Mouse (Mus musculus): ENCODE results near the gene R3hdm1. TPM values are rescaled to one million over a fixed set of nuclear protein-coding genes. Genes with fewer than 3 reads are reported as not detected.
A peak's percentile ranks its signal among the peaks of the same experiment; 100 is the strongest.

Gene R3hdm1
- 67.0 and 79.4 TPM in 2 replicates for polyA plus RNA-seq (2015; fragmentation: Nextera tagmentation; extraction: Ambion mirVana)

DNA sequence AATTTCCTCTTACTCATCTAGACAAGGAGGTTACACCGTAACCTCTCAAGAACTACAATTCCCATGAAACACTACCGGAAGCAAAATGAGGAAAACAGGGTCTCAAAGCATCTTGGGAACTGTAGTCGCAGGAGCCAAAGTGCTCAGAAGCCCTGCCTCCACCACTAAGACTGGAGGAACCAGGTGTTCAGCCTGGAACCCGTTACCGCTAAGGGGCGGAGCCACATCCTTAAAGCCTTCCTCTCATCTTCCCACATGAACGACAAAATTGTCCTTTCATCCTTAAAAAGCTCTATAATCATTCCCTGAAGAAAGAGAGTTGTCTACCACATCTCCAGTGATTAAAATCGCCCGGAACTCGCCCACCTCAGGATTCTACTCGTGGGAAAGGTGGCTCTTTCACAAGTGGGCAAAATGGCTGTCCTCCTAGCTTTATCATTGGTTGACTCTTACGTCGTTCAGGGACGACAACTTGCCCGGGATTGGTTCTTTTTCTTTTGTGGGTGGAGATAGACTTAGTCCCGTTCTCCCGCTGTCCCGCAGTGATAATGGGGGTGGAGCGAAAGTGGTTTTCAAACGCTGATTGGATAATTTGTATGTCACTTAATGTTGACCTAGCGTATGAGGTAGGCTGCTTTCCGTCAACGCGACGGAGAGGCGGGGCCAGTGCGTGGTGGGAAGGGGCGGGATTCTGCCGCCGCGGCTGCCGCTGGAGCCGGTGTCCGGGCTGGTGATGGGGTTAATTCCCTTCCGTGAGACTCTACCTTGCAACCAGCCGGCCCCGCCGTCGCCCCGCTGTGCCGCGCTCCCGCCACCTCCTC is at the start of gene R3hdm1, which contains the start of gene Zranb3:
TSS of gene R3hdm1 (plus strand) at position 661 of the 821 bp plus-strand sequence.
TSS of gene Zranb3 (minus strand) at position 407 of the 821 bp plus-strand sequence.
- peak; percentile 100 for DNase-seq (ENCODE audit: low spot score)

DNA sequence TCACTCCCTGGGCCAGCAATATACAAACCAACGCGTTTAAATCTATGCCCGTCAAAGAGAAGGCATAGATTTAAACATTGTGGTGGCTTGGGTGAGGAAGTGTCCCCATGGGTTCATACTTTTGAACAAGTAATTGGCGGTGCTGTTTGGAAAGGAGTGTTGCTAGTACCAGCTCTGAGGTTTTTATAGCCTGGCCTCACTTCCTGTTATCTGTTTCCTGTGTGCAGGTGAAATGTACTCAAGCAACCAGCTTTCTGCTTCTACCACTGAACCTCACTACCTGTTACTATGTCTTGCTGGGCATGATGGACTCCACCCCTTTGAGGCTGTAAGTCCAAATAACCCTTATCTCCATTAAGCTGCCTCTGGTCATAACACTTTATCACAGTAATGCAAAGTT is 45.8 kb upstream of the R3hdm1 start:
- DNase-seq (ENCODE audit: low spot score): peak; percentile 16

DNA sequence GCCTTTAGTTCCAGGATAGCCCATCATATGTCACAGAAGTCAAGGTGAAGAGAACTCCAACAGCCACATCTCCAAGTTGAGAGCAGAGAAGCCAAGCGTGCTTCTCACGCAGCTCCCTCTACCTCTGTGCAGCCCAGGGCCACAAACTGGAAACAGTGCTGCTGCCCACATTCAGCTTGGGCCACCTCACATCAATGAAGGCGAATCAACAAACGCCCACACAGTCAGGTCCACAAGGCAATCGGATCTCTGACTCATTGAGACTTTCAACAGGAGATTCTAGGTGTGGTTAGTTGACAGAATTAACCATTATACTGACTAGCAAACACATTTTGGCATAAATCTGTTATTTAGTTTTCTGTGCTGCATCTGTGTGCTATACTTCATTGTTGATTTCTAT is 44.5 kb upstream of the R3hdm1 start:
- no peak for DNase-seq (ENCODE audit: low spot score)

DNA sequence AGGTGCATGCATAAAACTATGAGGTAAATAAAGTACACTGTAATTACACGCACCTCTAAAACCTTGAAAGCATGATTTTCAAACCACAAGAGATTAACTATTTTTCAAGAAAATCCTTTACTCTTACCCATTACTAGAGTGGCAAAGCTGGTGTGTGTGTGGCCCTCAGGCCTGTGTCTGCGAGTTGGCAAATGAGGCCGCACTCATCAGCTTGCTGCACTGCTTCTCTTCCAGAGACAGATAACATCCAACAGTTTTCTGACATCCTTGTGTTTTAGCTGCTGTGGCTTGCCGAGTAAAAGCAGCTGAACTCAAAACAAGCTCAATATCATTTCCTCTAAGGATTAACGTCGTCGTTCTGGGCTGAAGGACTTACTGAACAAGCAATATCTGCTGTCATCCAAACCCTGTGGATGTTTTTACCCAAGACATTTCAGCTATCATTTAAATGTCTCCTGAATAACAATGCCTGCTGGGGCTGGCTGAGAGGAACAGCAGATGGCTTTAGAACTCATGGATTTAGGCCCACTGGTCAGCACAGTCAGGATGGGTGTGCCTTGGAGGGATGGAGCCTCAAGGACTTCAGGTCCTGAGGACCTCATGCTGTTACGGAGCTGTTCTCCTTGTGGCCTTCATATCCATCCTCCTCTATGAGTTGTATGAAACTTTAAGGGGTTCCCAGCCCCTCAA is 42.3 kb upstream of the R3hdm1 start:
- DNase-seq (ENCODE audit: low spot score): no peak

DNA sequence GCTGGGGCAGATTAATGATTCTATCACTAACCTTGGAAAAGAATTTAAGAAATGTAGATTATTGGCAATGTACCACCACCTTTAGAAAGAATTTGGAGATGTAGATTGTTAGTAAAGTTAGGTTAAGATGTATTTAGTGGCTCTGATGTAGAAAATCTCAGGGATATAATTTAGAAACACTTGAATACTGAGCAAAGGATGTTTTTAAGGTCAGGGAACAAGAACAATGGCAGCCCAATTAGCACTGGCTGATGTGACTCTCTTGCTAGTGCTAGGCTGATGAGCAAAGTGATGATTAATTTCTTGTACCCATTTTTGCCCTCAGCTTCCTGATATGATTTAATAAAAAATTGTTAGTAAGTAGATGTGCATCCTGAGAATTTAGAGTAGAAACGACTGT is 41.7 kb upstream of the R3hdm1 start:
- no peak for DNase-seq (ENCODE audit: low spot score)

DNA sequence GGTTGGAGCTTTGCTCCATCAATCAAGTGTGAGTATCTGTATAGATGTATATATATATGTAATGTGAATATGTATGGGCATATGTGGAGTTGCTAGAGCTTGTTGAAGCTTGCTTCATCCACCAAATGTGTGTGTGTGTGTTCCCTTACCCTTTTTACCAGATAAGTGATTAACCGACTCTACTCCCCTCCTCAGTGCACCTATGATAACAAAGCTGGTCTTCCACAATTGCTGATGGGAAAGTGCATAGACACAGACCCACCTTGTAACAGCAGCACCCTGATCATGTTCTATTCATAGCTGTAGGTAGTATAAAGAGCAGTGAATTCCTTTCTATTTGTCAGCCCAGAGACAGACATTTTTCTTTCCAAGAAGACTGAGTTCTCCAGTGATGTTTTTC is 40.9 kb upstream of the R3hdm1 start:
- DNase-seq (ENCODE audit: low spot score): no peak

DNA sequence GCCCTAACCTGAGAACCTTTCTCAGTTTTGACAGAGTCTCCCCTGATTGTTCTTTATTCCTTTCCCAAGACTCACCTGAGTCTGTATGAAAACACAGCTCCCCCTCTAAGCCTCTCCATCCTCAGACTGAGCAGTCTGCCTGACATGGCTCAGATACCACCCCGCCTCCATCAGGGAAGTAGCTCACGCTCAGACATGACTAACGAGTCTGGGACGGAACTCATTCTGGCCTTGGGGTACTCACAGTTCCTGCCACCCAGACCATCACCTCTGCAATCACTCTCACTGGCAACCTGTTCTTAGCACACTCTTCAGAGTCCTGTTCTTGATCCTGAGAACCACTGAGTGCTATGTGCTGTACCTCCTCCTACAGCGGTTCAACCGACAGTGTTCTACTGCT is 38.4 kb upstream of the R3hdm1 start:
- DNase-seq (ENCODE audit: low spot score): no peak

DNA sequence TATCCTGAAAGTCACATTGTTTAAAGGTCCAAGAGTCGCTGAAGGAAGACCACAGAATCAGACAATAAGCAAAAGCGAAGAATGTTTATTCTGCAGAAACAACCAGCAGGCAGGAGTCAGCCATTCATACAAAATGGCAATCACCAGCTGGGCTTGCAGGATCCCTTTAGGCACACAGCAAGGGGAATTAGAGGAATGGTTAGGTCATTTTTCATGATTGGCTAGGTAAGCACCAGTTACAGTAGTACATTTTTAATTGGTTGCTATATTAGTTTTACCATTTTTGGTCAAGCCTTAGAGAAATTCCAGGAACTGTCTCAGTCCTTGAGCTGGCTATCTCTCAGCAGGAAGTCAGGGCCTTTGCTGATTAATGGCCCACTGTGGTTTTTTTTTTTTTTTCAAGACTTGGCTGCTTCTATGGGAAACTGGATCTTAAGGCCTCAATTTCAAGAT is 34.1 kb upstream of the R3hdm1 start:
- DNase-seq (ENCODE audit: low spot score): no peak

DNA sequence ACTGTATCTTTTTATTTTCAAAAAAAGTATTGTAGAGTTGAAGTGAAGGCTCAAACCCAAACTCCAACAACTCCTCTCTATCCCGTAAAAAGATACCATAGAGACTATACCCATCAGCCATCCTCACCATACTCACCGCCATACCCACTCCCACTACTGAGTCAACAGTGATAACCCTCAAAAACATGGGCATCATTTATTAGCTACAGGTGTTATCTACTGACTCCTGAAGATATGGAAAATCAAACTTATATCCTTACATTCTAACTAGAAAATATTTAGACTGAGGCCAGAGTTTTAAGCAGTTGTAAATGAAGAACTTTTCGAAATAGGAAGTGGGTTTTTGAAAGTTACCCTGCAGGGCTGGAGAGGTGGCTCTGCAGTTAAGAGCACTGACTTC is 33.1 kb upstream of the R3hdm1 start:
- DNase-seq (ENCODE audit: low spot score): no peak

DNA sequence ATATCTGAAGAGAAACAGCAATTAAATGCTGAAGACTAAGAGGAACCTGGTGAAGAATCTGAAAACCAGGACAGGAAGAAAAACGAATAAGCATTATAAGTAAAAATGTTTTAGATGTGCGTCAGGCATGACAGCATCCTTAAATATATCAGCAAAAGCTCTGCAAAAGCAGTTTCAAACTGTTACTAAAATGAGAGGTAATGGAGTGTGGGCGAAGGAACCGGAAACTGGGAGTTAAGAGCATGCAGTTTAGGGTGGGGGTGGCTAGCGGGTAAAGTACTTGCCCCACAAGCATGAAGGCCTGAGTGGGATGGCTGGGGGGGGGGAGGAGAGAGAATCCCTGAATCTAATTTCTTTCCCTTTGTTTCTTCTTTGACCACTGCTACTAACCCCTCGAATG is 30.1 kb upstream of the R3hdm1 start:
- DNase-seq (ENCODE audit: low spot score): no peak

DNA sequence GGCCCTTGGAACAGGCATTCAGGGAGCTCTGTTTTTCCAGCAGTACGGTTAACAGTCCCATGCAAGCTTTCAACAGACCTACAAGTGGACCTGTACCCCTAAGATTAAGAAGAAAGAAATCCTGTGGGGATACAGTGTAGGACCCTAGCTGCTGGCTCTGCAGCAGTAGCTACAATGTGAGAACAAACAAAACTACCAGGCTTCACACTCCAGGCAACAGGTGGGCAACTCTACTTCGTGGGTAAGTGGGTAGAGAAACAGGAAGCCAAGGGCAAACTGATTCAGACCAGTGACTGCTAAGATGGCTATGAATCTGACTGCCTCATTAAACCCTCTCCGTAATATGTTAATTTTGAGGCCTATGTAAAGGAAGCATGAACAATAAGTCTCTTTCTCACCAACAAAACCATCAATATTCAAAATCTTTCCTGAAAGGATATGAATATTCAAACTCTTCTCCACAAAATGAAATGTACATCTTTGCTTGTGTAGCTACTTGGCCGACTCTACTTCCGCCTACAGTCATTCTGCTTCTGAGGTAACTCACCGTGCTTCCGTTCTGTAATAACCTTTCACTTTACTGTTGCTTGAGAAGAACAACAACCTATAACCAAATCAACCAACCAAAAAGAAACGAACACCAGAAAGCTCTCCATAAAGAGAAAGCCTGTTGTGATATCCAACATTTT is 26.2 kb upstream of the R3hdm1 start:
- peak; percentile 18 for DNase-seq (ENCODE audit: low spot score)

DNA sequence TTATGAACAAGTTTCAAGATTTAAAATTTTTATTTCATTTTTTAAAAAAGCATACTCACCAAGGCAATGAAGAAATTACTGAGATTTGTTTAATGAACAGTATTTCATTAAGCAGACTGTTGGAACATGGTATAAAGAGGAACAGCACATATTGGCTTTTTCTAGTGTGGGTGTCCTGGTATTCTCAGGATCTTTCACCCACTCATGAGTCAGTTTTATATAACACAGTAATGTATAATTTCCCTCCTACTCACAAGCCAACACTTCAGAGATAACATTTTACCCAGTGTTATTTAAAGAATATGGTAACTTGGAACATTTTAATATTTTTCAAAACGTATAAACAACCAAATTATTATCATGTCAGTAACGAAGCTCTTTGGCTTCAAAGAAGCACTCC is 25.3 kb upstream of the R3hdm1 start:
- DNase-seq (ENCODE audit: low spot score): no peak

DNA sequence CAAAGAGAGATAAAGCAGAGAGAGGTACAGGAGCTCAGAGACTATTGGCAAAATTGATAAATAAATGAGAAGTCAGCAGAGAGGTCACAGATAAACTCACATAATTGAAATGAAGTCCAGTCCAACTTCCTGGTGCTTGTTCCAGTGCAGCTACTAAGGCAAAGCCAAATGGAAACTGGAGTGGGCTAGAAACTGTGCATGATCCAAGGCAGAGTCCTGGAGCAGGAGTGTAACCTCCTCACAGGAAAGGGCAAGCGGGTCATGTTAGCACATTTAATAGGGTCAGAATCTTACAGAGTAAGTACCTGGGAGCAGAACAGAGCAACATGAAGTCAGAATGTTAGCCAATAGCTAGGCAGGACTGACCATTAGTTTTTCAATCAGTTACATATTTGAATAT is 24.5 kb upstream of the R3hdm1 start:
- DNase-seq (ENCODE audit: low spot score): no peak

DNA sequence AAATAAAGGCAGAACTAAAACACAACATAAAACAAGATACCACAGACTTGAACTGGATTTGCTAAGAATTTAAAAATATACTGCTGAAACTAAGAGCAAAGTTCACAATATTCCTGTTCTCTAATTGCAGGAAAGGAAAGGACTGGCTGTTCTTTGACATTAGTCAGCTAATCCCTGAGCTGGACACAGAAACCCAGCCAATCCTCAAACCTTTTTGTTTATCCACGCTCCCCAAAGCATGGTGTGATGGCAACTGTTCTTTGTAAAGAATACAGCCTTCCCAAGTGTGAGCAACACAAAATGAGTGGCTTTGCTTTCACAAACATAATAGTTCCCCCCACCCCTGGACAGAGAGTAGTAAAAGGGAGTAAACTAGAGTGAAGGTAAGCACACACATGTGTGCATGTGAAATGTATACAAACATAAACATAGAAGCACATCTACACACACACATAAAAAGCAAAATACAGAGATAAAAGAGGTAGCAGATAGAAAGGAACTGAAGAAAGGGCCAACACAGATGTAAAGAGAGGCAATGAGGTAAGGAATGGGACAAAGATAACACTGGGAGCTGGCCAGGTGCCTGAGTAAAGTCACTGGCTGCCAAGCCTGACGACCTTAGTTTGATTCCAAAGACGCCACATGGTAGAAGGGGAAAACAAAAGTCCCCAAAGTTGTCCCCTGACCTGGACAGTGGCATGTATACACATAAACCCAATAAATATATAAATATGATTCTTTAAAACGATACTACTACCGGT is 22.0 kb upstream of the R3hdm1 start:
- DNase-seq (ENCODE audit: low spot score): no peak

DNA sequence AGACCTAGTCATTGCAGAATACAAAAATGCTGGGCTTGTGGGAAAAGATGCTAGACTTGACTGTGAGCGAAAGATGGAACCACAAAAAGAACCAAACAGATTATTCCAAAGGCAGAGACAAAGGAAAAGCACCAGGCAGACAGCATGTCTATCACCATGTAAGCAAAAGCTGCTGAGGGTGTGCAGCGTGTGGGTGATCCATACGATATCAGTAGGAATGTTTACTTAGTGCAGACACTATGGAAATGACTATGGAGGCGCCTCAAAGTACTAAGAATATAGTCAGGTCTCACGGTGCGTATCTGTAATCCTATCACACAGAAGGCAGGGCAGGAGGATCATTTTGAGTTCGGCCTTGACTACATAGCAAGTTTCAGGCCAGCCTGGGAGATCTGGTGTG is 21.2 kb upstream of the R3hdm1 start:
- DNase-seq (ENCODE audit: low spot score): no peak

DNA sequence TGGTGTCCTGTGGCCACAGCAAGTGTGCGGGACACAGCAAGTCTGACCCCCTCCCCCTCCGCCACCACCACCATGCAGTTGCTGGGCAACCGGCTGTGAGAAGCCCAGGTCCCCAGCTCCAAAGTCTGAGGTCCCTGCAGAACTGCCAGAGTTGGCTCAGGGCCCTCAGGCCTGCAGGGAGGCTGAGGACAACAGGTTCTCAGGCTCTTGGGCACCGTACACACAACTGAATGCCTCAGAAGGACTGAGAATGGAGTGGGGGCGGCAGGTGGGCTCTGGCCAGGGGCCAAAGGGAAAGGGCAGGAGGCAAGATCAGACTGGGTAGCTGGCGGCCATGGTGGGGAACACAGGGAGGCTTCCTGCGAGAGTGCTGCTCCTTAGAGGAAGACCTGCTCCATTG is 20.3 kb upstream of the R3hdm1 start:
- no peak for DNase-seq (ENCODE audit: low spot score)

DNA sequence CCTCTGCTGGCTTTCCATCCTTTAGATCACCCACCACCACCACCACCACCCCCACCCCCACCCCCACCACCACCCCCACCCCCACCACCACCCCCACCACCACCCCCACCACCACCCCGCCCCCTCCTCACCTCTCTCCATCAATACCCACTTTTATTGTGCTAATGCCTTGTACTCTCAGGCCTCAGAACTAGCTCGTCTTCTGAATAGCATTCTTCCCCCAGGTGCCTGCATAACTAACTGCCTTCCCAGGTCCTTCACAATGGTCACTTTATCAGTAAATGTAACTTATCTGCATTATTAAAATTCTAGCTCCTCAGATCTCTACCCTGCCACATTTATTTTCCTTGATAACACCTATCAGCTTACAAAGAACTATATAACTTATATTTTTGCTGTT is 8.4 kb upstream of the R3hdm1 start:
- DNase-seq (ENCODE audit: low spot score): no peak

DNA sequence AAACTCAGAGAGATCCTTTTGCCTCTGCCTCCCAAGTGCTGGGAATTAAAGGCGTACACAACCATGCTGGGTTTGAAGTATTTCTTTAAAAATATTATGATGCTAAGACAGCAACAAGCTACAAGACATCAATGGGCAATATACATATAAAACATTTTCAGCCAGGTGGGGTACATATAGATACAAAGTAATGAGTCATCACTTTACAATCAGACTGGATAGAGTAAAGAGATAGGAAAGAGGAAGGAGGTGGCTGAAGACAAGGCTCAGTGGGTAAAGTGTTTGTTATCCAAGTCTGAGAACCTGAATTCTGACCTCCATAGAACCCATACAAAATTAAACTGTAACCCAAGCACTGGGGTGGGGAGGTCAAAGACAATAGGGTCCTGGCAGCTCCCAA is 4.8 kb upstream of the R3hdm1 start:
- no peak for DNase-seq (ENCODE audit: low spot score)

DNA sequence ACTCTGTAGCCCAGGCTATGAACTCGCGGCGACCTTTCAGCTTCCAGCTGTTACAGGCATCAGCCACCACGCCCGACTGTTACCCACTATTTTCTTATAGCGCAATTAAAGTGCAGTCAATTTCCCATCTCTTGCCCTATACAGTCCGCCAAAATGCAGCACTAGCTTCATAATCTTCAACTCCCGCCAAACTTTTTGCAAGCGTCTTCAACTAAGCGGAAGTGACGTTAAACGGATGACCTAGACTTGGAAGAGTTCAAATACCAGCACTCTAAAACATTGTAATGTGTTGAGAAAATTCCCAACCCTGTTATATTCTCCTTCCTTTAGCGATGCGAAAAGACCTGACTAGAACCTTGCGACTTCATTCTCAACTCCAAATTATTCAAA is 855 bp upstream of the R3hdm1 start:
- no peak for DNase-seq (ENCODE audit: low spot score)

DNA sequence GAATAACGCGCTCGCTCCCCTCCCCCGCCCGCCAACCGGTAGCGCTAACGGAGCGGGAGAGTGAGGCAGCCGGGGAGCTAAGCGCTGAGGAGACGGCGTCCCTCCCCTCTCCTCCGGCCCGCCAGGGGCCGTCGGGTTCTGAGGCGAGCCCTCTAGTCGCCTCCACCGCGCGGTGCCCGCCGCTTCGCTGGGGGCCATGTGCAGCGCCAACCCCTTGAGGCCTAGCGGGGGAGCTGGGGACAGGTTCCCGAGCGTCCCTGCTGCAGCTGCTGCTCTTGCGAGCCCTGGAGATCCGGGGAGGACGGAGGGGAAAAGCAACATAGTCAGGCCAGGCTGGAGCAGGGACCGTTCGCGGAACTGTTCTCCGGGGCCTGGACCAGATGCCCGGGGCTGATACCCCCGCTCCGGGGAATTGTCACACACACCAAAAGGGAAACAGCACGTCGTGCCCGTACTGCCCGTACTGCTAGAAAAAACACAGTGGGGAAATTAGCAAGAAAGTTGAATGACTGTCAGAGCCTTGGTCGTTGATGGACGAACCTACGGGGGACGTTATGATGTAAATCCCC is 503 bp downstream of the R3hdm1 start:
- peak; percentile 69 for DNase-seq (ENCODE audit: low spot score)
